In genomic region chr12:30292724-30293560, GRCm38 (mm10) we compare ENCODE assay signal across 23 mouse cellular contexts.
DNase-seq lines count a peak whose midpoint lies in the region; ATAC-seq and TF ChIP-seq lines count a peak whose summit lies in the region.
"Had no signal": no experiment of that assay in that cellular context is flagged by ENCODE, and none has a peak within 500 bp of the region (broad histone marks: within the 10 kb centered on the region; RNA-seq: fewer than 3 reads in every experiment).

No protein-coding gene starts in this region.

- no peaks in the 10 kb centered on the region for H3K9me3 ChIP-seq in kidney, embryonic 15.5 days (replicated peaks)
- no peaks in the 10 kb centered on the region for H3K9me3 ChIP-seq in limb, embryonic 12.5 days
- H3K9me3 ChIP-seq: embryonic facial prominence, embryonic 12.5 days; heart, embryonic 12.5 days; limb, embryonic 13.5 days; liver, embryonic 13.5 days had no signal

- H3K4me2 ChIP-seq in kidney, embryonic 15.5 days = no peak overlapping the region
- H3K4me2 ChIP-seq in limb, embryonic 12.5 days = no peak overlapping the region
- H3K4me2 ChIP-seq: embryonic facial prominence, embryonic 12.5 days; heart, embryonic 12.5 days; limb, embryonic 13.5 days; liver, embryonic 13.5 days; lung, embryonic 14.5 days had no signal

- H3K9ac ChIP-seq in kidney, embryonic 15.5 days = no peak overlapping the region
- H3K9ac ChIP-seq in limb, embryonic 12.5 days (replicated peaks) = no peak overlapping the region
- H3K9ac ChIP-seq: embryonic facial prominence, embryonic 12.5 days; heart, embryonic 12.5 days; limb, embryonic 13.5 days; liver, embryonic 13.5 days; lung, embryonic 14.5 days had no signal

- H3K27me3 ChIP-seq in kidney, adult 2 months (replicated peaks; ENCODE audit: control insufficient read depth, insufficient read depth, low read length) = no peaks in the 10 kb centered on the region
- H3K27me3 ChIP-seq in kidney, embryonic 15.5 days = no peaks in the 10 kb centered on the region
- peaks cover 12% of the 10 kb centered on the region; the same call in 1 of the 2 replicates for H3K27me3 ChIP-seq in limb, embryonic 12.5 days
- H3K27me3 ChIP-seq: embryonic facial prominence, embryonic 12.5 days; heart, embryonic 12.5 days; liver, embryonic 13.5 days had no signal

- H3K4me3 ChIP-seq in kidney, adult 2 months (ENCODE audit: insufficient read depth, low read depth, low read length) = no peak overlapping the region
- no peak overlapping the region for H3K4me3 ChIP-seq in kidney, embryonic 15.5 days (replicated peaks)
- H3K4me3 ChIP-seq in limb, embryonic 12.5 days (replicated peaks) = no peak overlapping the region
- H3K4me3 ChIP-seq: embryonic facial prominence, embryonic 12.5 days; erythroblast, embryonic 14.5 days; heart, embryonic 12.5 days; left cerebral cortex, adult 2 months; limb, embryonic 13.5 days; liver, embryonic 13.5 days had no signal

- TF ChIP-seq POLR2A in kidney, adult 2 months (IDR thresholded peaks at IDR 0.05; ENCODE audit: low read depth, low read length) = no peak

- H3K36me3 ChIP-seq in kidney, adult 2 months (ENCODE audit: control insufficient read depth, insufficient read depth, low read length) = no peaks in the 10 kb centered on the region
- H3K36me3 ChIP-seq in kidney, embryonic 15.5 days = no peaks in the 10 kb centered on the region
- no peaks in the 10 kb centered on the region for H3K36me3 ChIP-seq in limb, embryonic 12.5 days
- H3K36me3 ChIP-seq: embryonic facial prominence, embryonic 12.5 days; heart, embryonic 12.5 days; limb, embryonic 13.5 days; liver, embryonic 13.5 days had no signal

- no peaks in the 10 kb centered on the region for H3K4me1 ChIP-seq in kidney, adult 2 months (ENCODE audit: control insufficient read depth, insufficient read depth, low read length)
- H3K4me1 ChIP-seq in kidney, embryonic 15.5 days = no peaks in the 10 kb centered on the region
- peaks cover 11% of the 10 kb centered on the region for H3K4me1 ChIP-seq in limb, embryonic 12.5 days (replicated peaks)
- H3K4me1 ChIP-seq: embryonic facial prominence, embryonic 12.5 days; heart, embryonic 12.5 days; liver, embryonic 13.5 days had no signal

- no peak overlapping the region for H3K27ac ChIP-seq in kidney, adult 2 months (ENCODE audit: insufficient read depth, low read depth, low read length)
- no peak overlapping the region for H3K27ac ChIP-seq in kidney, embryonic 15.5 days
- H3K27ac ChIP-seq in limb, embryonic 12.5 days = 0 out of 2 replicates have a peak overlapping the region, but pooled peaks have one; percentile 23
- H3K27ac ChIP-seq: embryonic facial prominence, embryonic 12.5 days; left cerebral cortex, adult 2 months; limb, embryonic 13.5 days; liver, embryonic 13.5 days had no signal

- no peak for ATAC-seq in kidney, embryonic 15.5 days (replicated peaks; ENCODE audit: low FRiP score)
- peak; percentile 85 for ATAC-seq in limb, embryonic 12.5 days (ENCODE audit: insufficient number of reproducible peaks, insufficient read depth, low FRiP score, low TSS enrichment, low read depth)
- ATAC-seq: forebrain, embryonic 14.5 days; hindbrain, embryonic 16.5 days; intestine, postnatal 0 days had no signal

- peak; percentile 23 for DNase-seq in embryo, embryonic 11 days
- no peak for DNase-seq in embryo, embryonic 10 days (ENCODE audit: low spot score)
- peak; percentile 79 for DNase-seq in kidney, adult 2 months
- DNase-seq in hindlimb bud, embryonic 11.5 days (ENCODE audit: extremely low spot score, low read depth, low spot score) = peak; percentile 18
- no peak for DNase-seq in frontal cortex, postnatal 36 days (ENCODE audit: low spot score in 2 of 2)
- DNase-seq: adrenal gland, postnatal 36 days; cerebellum, adult 18-20 months; cerebellum, postnatal 25 days; heart, postnatal 14 days; liver, embryonic 13.5 days; lung, embryonic 14.5 days; lung, postnatal 4 days; thymus, postnatal 14 days had no signal

- 62% methylated on average over 13 of the region's 13 CpGs for WGBS in kidney, adult 2 months
- WGBS in kidney, embryonic 15.5 days = 68% methylated on average over 13 of the region's 13 CpGs
- WGBS in limb, embryonic 12.5 days = 35% methylated on average over 13 of the region's 13 CpGs

- TF ChIP-seq CTCF in kidney, adult 2 months (conservative IDR thresholded peaks at IDR 0.05; ENCODE audit: insufficient read depth, insufficient read length, low read depth, low read length) = no peak

Comparison
In these comparisons a context has a peak if more than half of its experiments do, and no peak if none do; other contexts are left out.
1. DNase-seq: peak in embryo, embryonic 11 days (single experiment), kidney, adult 2 months (single experiment) and hindlimb bud, embryonic 11.5 days (single experiment); none in embryo, embryonic 10 days (single experiment) and frontal cortex, postnatal 36 days (0 of 2).